Mouse (Mus musculus): ENCODE measurements at regions not wholly inside any gene's neighbourhood (a gene's known extent, or its start where the extent isn't known, plus 50 kb on each side); places are given as distances from the start of the nearest gene placed in this dataset.

DNA sequence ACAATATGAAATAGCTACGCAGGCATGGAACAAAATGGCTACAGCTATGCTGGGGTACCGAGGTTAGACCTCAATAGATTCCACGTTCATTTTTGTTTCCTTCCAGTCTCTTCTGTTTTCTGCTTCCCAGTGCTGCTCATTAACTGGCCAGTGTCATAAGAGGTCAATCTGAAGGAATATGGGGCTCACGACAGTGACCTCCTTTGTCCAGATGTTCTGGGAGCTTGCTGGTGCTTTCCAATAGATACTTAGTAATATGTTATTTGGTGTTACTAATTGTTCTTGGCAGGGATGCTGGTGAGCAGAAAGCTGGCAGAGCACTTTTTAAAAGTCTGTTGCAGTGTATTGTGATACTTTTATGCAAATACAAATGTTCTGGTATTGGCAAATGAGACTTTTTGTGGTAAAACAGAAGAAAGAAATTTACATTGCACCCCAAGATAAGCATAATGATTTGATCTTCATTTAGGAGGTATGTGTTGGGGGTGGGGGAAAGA lies 95.8 kb upstream of the Arg1 start:
- H3K27ac ChIP-seq = no peak overlapping the region
- no peak overlapping the region for H3K4me2 ChIP-seq (replicated peaks)
- 0 out of 2 replicates have a peak, but pooled peaks cover 6% of the 10 kb centered on the region for H3K9me3 ChIP-seq
- no peak overlapping the region for H3K9ac ChIP-seq
- no peak for ATAC-seq (ENCODE audit: low FRiP score, low read depth)
- H3K4me1 ChIP-seq = no peaks in the 10 kb centered on the region
- WGBS = 80% methylated on average over 4 of the region's 4 CpGs
- no peak overlapping the region for H3K4me3 ChIP-seq
- H3K27me3 ChIP-seq (replicated peaks) = no peaks in the 10 kb centered on the region
- no peaks in the 10 kb centered on the region for H3K36me3 ChIP-seq

DNA sequence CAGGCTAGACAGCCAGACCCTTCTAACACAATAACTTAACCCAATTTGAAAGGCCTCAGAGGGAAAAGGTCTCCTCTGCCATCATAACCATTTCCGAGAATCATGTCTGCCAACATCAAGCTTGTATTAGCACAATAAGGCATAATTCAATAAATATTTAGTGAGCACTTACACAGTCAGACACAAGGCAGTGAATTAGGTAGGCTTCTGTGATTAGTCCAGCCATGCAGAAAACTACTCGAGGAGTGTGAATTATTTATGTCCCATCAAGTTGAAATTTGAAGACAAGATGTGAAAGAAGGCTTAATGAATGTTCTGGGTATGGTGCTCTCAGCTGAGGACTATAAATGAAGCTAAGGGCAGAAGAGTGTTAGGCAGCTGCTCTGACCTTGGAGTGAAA lies 91.7 kb upstream of the Arg1 start:
- H3K36me3 ChIP-seq = no peaks in the 10 kb centered on the region
- no peaks in the 10 kb centered on the region for H3K27me3 ChIP-seq (replicated peaks)
- no peak overlapping the region for H3K4me3 ChIP-seq
- no peak overlapping the region for H3K27ac ChIP-seq
- H3K9me3 ChIP-seq = no peaks in the 10 kb centered on the region
- no peak overlapping the region for H3K9ac ChIP-seq
- H3K4me2 ChIP-seq (replicated peaks) = no peak overlapping the region
- WGBS = 49% methylated on average over 2 of the region's 2 CpGs
- ATAC-seq (ENCODE audit: low FRiP score, low read depth) = peak; percentile 41; the same call in 1 of the 2 replicates
- H3K4me1 ChIP-seq = no peaks in the 10 kb centered on the region

DNA sequence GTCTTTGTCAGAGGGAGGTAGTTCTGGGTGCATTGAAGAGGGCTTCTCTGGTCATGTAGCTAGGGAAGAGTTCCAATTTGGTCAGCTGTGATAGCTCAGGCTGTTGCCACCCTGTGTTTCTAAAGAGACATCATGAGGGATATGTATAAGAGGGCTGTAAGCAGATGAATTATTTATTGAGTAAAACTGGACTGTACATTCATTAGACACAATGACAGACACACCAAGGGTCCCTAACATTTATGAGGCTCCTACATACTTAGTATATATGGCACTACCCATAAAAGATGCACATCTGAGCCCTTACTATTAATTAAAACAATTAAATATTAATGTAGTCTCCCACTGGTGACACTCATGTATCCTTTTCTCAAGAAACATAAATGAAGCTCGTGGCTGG lies 90.6 kb upstream of the Arg1 start:
- no peaks in the 10 kb centered on the region for H3K27me3 ChIP-seq (replicated peaks)
- no peaks in the 10 kb centered on the region for H3K4me1 ChIP-seq
- no peak overlapping the region for H3K4me3 ChIP-seq
- no peaks in the 10 kb centered on the region for H3K9me3 ChIP-seq
- no peak overlapping the region for H3K4me2 ChIP-seq (replicated peaks)
- peak; percentile 34; the same call in 1 of the 2 replicates for ATAC-seq (ENCODE audit: low FRiP score, low read depth)
- 61% methylated on average over 1 of the region's 1 CpGs for WGBS
- H3K9ac ChIP-seq = no peak overlapping the region
- H3K36me3 ChIP-seq = no peaks in the 10 kb centered on the region
- no peak overlapping the region for H3K27ac ChIP-seq

DNA sequence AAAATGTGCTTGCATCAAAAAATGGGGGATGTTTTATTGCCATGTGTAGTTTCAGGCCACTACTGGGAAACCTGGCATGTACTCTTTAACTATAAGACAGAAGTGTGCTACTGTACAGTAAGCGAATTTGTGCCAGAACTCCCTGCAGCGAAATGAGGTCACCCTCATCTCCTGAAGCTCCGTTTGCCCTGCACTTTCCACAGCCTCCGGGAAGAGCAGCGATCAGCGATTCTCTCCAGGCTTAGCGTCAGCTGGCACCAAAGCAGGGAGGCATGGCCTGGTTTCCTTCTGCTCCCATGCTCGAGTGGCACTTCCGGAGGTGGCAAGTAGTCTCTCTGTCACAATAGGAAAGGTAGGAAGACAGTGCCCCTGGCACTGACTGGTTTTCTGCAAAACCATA lies 88.8 kb upstream of the Arg1 start:
- no peaks in the 10 kb centered on the region for H3K4me1 ChIP-seq
- no peak overlapping the region for H3K4me2 ChIP-seq (replicated peaks)
- no peak overlapping the region for H3K27ac ChIP-seq
- no peaks in the 10 kb centered on the region for H3K36me3 ChIP-seq
- H3K9me3 ChIP-seq = no peaks in the 10 kb centered on the region
- H3K27me3 ChIP-seq (replicated peaks) = no peaks in the 10 kb centered on the region
- no peak for ATAC-seq (ENCODE audit: low FRiP score, low read depth)
- no peak overlapping the region for H3K4me3 ChIP-seq
- 79% methylated on average over 9 of the region's 9 CpGs for WGBS
- no peak overlapping the region for H3K9ac ChIP-seq

DNA sequence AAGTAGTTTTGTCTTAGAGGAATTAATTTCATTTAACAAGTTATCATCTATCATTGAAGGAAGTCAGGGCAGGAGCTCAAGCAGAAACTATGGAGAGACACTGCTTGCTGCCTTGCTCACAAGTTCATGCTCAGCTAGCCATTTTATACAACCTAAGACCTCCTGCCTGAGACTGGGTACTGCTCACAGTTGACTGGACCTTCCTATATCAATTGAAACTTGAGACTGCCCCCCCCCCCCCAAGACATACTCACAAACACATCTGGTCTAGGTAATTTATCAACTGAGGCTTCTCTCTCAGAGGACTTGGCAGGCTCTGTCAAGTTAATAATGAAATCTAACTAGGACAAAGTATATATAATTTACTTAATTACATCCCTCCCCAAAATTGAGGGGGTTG lies 84.8 kb upstream of the Arg1 start:
- H3K4me2 ChIP-seq (replicated peaks) = no peak overlapping the region

DNA sequence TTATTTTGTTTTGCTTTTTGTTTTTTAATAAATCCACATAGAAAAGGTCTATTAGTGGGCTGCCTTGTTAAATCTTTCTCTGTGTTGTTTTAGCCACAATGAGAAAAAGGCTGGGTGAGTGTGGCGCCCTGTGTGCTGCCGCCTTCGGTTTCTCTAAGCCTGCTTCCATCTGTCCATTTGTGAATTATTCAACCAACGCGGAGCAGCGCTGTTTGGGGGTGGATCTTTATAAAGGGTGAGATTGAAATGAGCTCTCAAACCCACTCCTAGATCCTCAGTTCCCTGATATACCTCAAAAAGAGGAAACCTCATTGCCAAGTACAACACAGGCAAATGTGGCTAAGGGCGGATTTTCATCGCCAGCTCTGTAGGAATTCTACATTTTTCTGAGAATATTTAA lies 74.0 kb upstream of the Arg1 start:
- Histone ChIP-seq H3K4me3 (no peak overlapping the region), H3K27ac (no peak overlapping the region), H3K36me3 (no peaks in the 10 kb centered on the region), H3K4me2 (replicated peaks) (no peak overlapping the region), H3K4me1 (no peaks in the 10 kb centered on the region), H3K9me3 (no peaks in the 10 kb centered on the region), H3K27me3 (replicated peaks) (no peaks in the 10 kb centered on the region), H3K9ac (no peak overlapping the region)
- WGBS = 83% methylated on average over 8 of the region's 8 CpGs
- ATAC-seq (ENCODE audit: low FRiP score, low read depth) = no peak

More for the DNA sequence above, 84.8 kb upstream of the Arg1 start:
- no peak overlapping the region for H3K27ac ChIP-seq
- ATAC-seq (ENCODE audit: low FRiP score, low read depth) = no peak
- H3K36me3 ChIP-seq = no peaks in the 10 kb centered on the region
- H3K4me3 ChIP-seq = no peak overlapping the region
- H3K4me1 ChIP-seq = no peaks in the 10 kb centered on the region
- no peaks in the 10 kb centered on the region for H3K27me3 ChIP-seq (replicated peaks)
- H3K9me3 ChIP-seq = no peaks in the 10 kb centered on the region
- H3K9ac ChIP-seq = no peak overlapping the region

DNA sequence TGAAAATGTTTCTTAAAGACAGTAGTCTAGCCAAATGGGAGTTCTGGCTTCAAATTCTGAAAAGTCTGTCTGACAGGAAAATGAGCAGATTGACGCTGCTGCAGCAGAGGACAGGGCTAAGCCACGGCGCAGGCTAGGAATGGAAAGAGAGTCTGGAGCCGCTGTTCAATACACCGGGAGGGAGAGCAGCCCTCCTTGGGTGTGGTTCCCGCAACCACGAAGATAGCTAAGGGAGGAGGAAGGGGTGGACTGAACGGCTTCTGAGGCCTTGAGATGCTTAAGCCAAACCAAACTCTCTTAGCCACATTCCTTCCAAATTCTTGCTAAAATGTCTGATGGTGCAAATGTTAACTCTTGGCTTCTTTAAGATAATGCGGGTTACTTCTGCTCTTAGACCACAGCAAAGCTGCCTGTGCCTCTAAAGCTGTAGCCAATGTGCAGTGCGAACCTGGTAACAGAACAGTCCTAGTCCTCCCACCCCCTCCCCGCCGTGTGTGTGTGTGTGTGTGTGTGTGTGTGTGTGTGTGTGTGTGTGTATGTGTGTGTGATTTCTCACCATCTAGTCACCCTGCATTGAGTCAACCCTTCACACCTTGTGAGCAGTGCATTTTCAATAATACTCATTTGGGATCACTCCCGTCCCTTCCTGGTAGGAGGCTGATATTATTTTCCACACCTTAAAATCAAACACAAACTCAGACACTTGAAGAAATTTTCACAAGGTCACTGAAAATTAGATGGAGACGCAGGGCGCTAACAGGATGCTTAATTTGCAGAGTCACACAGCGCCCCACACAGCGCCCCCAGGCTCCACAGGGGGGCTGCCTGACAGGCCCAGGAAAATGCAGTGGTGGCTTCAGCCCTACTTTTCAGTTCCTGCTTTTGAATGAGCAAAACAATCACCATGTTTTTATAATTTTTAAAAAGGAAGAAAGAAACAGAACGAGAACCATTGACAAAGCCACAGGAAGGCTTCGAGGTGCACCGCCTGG lies 73.2 kb upstream of the Arg1 start:
- H3K4me1 ChIP-seq = no peaks in the 10 kb centered on the region
- 82% methylated on average over 20 of the region's 20 CpGs for WGBS
- no peaks in the 10 kb centered on the region for H3K27me3 ChIP-seq (replicated peaks)
- H3K36me3 ChIP-seq = no peaks in the 10 kb centered on the region
- no peaks in the 10 kb centered on the region for H3K9me3 ChIP-seq
- ATAC-seq (ENCODE audit: low FRiP score, low read depth) = no peak
- H3K9ac ChIP-seq = no peak overlapping the region
- H3K27ac ChIP-seq = no peak overlapping the region
- no peak overlapping the region for H3K4me3 ChIP-seq
- H3K4me2 ChIP-seq (replicated peaks) = no peak overlapping the region

DNA sequence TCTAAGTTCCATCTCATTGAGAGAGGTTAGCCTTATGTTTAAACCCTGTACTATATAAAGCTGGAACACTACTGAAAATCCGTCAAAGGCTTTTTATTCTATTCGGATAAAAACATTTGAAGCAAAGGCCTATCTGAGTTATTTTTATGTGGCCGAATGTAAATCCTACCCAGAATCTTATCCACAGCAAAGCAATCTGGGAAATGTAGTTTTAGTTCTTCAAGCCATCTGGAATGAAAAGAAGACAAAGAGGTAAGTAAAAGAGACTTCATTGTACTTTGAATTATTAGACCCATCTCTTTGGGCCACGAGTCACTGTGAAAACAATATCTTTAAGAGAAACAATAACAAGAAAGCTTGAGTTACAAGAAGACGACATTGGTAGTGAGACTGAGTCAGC lies 72.5 kb upstream of the Arg1 start:
- Histone ChIP-seq H3K36me3 (no peaks in the 10 kb centered on the region), H3K4me1 (no peaks in the 10 kb centered on the region), H3K4me2 (replicated peaks) (no peak overlapping the region), H3K4me3 (no peak overlapping the region), H3K9me3 (no peaks in the 10 kb centered on the region), H3K27me3 (replicated peaks) (no peaks in the 10 kb centered on the region), H3K9ac (no peak overlapping the region), H3K27ac (no peak overlapping the region)
- no peak for ATAC-seq (ENCODE audit: low FRiP score, low read depth)
- WGBS = 81% methylated on average over 5 of the region's 5 CpGs

DNA sequence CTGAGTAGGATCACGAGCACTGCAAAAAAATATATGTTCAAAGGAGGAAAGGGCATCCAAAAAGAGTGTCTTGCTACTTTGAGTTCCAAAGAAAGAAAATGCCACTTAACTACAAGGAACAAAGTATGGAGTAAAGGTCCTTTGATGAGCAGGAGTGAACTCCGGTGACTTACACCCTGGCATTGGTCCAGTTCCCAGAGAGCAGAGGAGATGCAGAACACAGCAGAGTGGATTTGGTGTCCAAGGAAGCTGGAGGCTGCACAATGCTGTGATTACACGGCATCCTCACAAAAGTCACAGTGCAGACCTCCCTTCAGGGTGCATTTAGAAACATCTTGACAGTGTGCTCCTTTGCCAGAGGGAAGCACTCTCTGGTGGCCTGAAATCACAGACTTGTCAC lies 70.4 kb upstream of the Arg1 start:
- 77% methylated on average over 3 of the region's 3 CpGs for WGBS
- Histone ChIP-seq H3K9ac (no peak overlapping the region), H3K36me3 (no peaks in the 10 kb centered on the region), H3K9me3 (no peaks in the 10 kb centered on the region), H3K27me3 (replicated peaks) (no peaks in the 10 kb centered on the region), H3K4me1 (no peaks in the 10 kb centered on the region), H3K27ac (no peak overlapping the region), H3K4me3 (no peak overlapping the region), H3K4me2 (replicated peaks) (no peak overlapping the region)
- ATAC-seq (ENCODE audit: low FRiP score, low read depth) = no peak

DNA sequence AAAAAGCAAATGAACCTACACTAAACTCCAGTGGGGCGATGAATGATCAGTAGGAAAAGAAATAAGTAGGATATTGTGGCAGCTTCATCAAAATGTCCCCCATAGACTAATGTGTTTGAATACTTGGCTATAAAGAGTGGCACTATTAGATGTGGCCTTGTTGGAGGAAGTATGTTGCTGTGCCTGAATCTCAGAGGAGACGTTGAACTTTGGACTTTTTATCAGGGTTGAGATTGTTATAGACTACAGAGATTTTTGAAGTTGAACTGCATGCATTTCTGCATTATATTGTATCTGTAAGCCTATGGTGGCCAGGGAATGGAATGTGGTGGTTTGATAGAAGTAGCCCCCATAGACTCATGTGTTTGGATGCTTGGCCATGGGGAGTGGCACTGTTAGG lies 68.5 kb upstream of the Arg1 start:
- no peaks in the 10 kb centered on the region for H3K36me3 ChIP-seq
- no peaks in the 10 kb centered on the region for H3K27me3 ChIP-seq (replicated peaks)
- no peaks in the 10 kb centered on the region for H3K4me1 ChIP-seq
- H3K4me3 ChIP-seq = no peak overlapping the region
- no peak overlapping the region for H3K27ac ChIP-seq
- no peaks in the 10 kb centered on the region for H3K9me3 ChIP-seq
- 96% methylated on average over 2 of the region's 2 CpGs for WGBS
- no peak overlapping the region for H3K9ac ChIP-seq
- H3K4me2 ChIP-seq (replicated peaks) = no peak overlapping the region
- ATAC-seq (ENCODE audit: low FRiP score, low read depth) = no peak

DNA sequence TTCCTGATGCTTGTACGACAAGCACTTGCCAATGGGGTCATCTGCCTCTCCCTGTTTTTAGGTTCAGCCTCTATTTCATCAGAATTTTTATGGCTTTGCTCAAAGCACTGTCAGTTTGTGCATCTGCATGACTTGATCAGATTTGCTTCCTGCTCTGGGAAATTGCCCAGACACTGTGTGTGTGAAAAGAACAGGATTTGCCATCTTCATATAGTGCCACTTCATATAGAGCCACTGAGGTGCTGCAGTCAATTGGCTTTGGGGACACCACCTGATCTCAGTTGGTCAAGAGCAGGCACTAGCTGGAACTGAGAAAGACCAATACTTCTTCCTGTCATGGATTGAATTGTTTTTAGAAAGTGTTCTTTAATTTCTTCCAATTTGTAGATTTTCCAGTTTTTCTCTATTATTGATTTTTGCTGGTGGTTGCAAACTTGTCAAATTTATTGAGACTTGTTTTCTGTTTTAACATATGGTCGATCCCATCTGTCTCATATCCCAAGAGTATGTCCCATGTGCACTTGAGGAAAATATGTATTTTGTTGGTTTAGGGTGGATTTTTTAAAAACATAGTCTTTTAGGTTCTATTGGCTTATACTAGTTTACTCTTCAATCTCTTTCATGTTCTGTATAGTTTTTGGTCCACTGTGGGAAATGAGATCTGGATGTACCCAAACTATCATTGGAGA lies 62.8 kb upstream of the Arg1 start:
- Histone ChIP-seq H3K36me3 (no peaks in the 10 kb centered on the region), H3K27ac (no peak overlapping the region), H3K4me2 (replicated peaks) (no peak overlapping the region), H3K9me3 (no peaks in the 10 kb centered on the region), H3K27me3 (replicated peaks) (no peaks in the 10 kb centered on the region), H3K9ac (no peak overlapping the region), H3K4me3 (no peak overlapping the region), H3K4me1 (no peaks in the 10 kb centered on the region)
- no peak for ATAC-seq (ENCODE audit: low FRiP score, low read depth)
- WGBS = 88% methylated on average over 2 of the region's 2 CpGs

DNA sequence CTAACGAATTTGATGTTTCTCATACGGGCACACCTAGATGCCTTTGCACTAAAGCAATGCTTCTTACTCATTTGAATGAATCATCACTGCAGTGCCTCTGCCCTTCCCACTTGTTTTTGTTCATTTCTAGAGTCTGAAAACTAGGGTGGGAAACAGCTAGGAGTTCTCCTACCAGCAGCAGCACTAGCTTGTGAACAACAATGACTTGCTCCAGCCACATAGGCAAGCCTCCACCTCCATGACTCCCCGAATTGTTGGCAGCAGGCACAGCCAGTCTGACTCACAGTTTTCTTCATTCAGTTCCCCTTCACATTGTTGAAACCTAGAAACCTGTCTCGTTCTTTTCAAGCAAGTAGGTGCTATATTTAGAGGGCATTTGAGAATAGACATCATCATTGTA lies 57.5 kb upstream of the Arg1 start:
- H3K36me3 ChIP-seq = no peaks in the 10 kb centered on the region
- H3K27ac ChIP-seq = no peak overlapping the region
- 92% methylated on average over 4 of the region's 4 CpGs for WGBS
- no peaks in the 10 kb centered on the region for H3K4me1 ChIP-seq
- no peak overlapping the region for H3K4me2 ChIP-seq (replicated peaks)
- no peak for ATAC-seq (ENCODE audit: low FRiP score, low read depth)
- no peaks in the 10 kb centered on the region for H3K27me3 ChIP-seq (replicated peaks)
- H3K4me3 ChIP-seq = no peak overlapping the region
- H3K9ac ChIP-seq = no peak overlapping the region
- peaks cover 4% of the 10 kb centered on the region; the same call in 1 of the 2 replicates for H3K9me3 ChIP-seq

Measured in neural tube, embryonic 12.5 days (tissue).